Mouse (Mus musculus) right cerebral cortex, postnatal 36 days (tissue): ENCODE measurements around the gene Sik1.
A peak's percentile ranks its signal among the peaks of the same experiment; 100 is the strongest.
"Not testable (repeated sequence)": the region's sequence is repeated elsewhere in the genome, so short reads cannot be mapped to it uniquely, and the experiment has no call there.

Source experiments
- DNase-seq, 2 experiments: peaks; one replicate each; pipeline ENCODE4 v3.0.0; 2022; ENCODE audit warnings: low spot score in 2 of 2, mixed read lengths in 1 of 2

Gene Sik1

DNA sequence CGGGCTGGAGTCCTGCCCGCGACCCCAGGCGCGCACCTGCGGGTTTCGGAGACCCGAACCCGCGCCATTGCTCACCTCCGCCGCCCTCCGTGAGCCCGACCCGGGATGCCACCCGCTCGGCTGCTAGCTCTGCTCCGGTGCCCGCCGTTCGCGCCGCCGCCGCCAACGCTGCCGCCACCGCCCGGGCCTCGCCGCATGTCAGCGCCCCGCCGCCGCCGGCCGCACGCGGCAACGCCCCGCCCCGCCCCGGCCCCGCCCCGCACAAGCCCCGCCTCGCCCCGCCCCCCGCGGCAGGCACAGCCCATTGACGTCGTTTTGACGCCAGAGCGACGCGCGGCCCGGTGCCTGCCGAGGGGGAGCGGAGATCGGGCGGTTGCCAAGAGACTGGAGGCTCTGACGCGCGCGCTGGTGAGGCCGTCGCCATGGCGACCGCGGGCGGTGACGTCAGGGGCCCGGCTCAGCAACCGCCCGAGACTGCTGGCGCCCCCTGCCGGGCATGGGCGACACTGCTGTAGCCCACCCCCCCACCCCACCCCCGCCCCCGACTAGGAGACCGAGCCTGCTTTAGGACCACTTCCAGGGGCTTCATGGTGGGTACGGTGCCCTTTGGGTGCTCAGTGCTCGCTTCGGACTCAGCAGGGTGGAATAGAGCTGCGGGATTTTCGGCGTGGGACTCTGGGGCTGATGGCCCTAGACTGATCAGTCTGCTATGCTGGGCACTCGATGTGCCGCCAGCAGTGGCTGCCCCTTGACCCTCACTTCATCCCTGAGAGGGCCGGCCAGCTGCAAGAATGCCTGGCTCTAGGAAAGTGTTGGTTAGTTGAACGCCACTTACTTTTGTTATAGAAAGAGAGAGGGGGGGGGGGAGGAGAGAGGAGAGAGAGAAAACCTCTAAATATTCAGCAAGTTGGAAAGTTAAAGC, at the start of gene Sik1:
TSS of gene Sik1 (minus strand) at position 208 of the 922 bp plus-strand sequence.
- DNase-seq, result peak; percentile 96 to 98

DNA sequence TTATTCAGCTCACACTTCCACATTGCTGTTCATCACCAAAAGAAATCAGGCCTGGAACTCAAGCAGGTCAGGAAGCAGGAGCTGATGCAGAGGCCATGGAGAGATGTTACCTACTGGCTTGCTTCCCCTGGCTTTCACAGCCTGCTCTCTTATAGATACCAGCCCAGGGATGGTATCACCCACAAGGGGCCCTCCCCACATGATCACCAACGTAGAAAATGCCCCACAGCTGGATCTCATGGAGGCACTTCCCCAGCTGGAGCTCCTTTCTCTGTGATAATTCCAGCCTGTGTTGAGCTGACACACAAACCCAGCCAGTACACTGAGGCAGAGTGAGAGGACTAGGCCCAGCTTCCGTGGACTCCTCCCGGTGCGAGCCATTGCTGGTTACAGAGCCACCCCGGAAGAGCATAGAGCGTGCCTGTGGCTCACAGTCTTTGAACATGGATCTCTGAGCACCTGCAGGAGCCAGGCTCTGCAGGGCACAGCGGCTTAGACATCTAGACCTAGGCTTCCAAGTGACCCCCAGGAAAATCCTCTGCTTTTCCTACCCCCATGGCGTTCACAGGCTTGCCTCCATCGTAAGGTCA, 49.7 kb upstream of the Sik1 start:
- no peak for DNase-seq

DNA sequence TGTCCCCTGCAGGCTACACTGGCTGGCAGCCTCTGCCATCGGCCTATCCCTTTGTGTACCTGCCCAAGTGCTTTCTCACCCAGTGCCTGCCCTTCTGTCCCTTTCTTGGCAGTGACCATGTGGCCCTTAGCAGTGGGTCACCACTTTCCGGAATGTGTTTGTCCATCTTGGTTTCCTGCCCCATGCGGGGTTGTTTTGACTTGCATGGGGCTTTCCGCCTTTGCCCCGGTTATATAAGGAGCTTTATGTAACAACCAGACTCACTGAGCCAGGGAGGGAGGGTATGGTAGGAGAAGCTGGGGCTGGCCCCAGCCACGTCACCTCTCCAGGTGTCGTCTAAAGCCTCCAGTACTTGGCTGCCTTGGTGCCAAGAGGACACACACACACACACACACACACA, 48.4 kb upstream of the Sik1 start:
- no peak for DNase-seq

DNA sequence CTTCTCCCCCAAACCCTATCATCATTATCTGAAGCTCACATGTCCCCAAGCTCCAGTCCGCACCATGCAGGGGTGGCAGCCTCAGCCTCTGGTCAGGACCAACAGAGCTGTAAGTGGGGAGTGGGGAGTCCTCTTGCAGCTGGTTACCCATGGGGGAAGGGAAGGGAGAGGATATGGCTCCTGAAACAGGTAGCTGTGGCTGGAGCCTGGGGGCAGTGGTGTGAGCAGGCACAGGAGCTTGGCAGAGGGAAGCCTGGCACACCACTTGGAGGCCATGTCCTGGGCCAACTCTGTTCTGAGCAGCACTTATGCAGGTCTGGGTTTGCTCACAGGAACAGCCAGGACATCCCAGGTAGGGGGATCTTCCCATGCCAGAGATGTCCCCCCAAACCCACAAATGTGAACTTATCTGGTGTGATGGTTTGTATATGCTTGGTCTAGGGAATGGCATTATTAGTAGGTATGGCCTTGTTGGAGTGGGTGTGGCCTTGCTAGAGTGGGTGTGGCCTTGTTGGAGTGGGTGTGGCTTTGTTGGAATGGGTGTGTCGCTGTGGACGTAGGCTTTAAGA, 47.1 kb upstream of the Sik1 start:
- DNase-seq, result no peak

DNA sequence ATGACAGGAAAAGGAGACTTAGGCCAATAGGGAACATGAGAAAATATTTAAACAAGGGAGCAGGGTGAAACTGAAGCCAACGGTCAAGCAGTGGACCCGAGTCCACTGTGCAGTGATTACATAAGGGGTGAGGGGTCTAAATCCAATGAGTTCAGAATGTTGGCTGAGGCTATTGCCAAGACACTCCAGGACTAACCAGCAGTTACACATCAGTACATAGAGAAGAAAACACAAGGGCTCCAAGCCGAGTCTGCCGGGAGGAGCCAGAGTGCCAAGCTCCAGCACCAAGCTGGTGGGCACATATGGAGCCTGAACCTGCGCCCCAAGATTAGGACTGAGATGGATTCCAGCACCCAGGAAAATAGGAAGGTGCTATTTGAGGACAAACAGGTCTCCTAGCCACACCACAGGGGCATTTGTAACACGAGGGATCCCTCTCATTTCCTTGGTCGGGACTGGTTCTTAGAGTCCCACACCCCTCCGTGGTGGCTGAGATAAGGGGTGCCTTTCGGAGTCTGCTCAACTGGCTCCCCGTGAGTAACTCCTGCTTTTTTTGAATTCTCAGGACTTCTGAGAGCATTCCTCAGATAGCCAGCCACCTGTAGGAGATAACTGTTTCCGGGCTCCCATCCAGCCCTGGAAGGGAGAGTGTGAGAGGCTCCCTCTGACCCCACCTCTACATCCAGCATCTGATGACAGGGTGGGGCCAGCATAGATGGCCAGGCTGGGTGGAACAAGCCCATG, 46.0 kb upstream of the Sik1 start:
- DNase-seq, result no peak

DNA sequence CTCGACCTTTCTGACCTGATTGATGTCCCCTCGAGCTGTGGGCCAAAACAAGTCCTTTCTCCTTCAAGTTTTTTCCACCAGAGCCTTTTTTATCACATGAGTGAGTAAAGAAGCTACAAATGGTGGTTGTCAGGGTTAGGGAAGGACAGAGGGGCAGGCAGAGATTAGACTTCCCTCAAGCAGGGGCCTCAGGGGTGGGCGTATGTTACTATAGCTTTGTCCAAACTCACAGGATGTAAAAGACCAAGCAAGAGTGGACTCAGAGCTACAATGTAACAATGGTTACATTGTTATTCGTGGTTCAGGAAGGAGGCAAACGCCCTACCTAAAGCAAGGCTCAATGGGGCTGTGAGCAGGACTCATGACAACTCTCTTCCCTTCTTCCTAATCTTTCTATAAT, 43.3 kb upstream of the Sik1 start:
- no peak for DNase-seq

DNA sequence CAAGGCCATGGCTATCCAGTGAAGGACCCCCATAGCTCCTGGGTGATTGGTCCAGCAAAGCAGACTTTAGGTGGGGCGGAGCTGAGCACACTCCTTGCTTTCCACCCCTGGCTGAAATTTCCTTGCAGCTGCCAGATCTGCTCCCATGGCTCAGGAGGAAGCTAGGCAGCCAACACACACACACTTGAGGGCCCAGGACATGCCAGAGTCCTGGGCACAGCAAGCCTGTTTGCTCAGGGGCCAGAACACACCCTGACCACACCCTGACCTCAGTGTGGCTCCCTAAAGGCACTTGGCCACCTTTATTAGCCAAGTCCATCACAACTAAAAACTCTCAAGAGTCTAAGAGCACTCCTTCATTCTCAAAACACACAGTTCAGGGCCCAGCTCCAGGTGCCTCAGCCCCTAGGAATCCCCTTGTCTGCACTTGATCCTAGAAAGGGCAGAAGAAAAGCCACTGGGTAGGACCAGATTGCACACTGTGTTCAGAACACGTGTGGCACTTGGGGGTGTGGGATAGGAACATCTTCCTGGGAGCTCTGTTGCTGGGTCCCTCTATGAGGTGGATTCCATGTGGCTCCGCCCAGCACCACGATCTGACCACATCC, 41.7 kb upstream of the Sik1 start:
- DNase-seq, result no peak

DNA sequence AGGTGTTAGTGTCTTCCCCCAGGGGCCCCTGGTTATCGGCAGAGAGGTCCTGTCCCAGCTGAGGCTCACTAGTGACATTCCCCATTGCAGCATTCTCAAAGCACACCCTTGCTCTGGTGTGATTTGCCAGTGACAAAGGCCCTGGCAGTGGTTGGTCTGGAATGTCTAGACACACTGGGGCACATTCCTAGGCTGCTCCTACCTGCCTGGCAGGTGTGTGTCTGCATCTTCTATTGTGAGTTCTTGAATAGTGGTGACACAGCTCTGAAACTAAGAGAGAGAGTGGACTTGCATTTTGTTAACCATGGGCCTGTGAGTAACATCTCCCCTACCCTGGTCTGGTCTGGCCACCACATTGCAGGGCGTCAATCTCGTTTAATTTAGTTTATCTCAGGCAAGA, 41.1 kb upstream of the Sik1 start:
- no peak for DNase-seq

DNA sequence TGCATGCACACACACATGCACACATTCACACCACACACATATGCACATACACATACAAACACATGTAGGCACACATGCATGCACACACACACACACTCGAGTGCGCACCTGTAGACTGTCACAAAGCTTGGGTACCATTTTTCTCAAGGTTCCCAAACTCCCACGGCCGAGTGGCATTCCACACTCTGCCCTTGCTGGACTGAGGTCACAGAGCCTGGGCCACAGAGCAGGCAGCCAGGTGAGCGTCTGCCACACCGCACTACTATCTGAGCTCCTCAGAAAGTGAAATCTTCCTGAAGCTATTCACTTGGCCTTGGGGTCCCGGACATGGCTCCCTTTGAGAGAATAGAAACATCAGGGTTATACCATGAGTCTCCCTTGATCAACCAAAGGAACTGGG, 40.7 kb upstream of the Sik1 start:
- no peak for DNase-seq

DNA sequence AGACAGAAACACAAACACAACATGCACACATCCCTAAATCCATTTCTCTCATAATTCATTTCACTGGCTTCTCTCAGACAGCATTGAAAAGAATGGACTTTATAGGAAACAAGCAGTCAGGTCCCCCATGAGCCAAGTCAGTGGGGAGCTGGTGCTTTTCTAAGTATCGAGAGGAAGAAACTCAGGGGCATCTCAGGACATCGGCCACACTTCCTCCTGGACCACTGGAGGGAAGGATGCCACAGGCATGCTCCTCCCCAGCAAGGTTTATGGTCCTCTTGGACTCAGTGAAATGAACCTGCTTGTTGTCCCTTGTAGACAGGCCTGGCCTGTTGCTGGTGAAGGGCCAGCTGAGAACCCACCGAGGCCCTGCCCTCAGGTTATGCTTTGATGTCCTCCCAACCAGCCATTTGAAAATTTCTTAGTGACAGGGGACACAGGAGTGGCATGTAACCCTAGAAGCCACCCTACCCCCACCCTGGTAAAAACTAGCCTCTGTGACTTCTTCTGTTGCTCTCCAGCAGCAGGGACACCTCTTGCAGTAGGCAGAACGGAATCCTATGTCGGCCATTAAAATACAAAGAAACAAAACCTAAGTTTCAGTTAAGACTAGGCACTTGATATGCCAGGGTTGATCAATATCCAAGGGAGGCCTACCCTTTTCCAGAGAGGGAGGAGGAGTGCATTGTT, 37.9 kb upstream of the Sik1 start:
- DNase-seq, result no peak

DNA sequence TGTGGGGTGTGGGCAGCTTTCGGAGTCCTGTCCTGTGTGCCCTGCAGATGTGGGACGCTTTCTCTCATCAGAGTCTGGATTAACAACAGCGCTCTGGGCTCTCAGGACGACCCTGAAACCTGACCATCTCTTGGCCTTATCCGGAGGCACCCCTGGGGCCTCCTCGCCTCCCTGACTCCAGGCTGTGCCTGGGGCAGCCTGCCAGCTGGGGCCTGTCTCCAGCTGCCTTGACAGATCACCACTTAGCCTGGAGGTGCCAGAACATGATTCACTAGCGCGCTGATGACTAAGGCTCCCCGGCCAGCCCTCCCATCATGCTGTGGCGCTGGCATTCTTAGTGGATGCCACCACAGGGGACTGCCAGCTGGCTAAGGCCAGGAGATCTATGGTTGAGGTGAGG, 37.1 kb upstream of the Sik1 start:
- peak; percentile 50 to 68 for DNase-seq

DNA sequence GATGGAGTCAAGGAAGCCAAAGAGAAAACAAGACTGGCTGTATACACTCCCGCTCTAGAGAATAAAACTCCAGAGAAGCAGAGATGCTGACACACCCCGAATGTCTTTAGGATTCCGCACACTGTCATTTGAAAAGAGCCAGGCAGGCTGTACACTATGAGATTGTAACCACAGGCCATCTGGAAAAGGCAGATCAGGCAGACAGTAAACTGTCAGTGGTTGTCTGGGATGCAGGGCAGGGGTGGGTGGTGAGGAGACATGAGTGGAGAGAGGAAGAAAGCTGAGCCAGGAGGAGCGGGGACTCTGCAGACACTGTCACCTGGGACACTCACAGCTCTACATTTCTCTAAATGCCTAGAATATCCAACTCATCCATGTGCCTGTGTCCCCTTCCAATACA, 36.3 kb upstream of the Sik1 start:
- no peak for DNase-seq

DNA sequence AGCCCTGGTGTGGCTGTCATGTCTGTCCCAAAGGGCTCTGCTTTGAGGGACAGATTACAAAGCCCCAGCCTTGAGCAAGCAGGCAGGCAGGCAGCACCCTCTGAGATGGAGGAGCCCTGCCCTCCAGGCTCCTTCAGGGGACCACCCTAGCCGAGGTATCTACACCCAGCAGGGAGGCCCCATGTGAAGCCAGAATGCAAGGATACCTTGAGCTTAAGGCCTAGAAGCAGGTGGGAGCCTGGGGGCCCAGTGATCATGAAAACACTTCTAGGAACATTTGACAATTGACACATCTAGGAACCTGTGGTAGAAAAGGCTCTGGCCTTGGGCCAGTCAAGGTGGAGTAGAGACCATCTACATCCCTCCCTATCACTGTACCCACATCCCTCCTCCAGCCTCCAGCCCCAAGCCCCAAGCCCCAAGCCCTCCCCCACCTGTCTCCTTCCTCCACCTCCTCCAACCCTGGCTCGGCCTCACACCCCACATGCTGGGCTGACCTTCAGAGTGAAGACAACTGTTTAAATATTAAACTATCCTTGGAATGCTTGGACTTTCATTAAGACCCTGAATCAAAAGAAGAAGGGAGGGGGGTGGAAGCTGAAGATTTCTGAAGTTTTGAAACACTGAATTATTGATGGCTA, 34.8 kb upstream of the Sik1 start:
- no peak for DNase-seq

DNA sequence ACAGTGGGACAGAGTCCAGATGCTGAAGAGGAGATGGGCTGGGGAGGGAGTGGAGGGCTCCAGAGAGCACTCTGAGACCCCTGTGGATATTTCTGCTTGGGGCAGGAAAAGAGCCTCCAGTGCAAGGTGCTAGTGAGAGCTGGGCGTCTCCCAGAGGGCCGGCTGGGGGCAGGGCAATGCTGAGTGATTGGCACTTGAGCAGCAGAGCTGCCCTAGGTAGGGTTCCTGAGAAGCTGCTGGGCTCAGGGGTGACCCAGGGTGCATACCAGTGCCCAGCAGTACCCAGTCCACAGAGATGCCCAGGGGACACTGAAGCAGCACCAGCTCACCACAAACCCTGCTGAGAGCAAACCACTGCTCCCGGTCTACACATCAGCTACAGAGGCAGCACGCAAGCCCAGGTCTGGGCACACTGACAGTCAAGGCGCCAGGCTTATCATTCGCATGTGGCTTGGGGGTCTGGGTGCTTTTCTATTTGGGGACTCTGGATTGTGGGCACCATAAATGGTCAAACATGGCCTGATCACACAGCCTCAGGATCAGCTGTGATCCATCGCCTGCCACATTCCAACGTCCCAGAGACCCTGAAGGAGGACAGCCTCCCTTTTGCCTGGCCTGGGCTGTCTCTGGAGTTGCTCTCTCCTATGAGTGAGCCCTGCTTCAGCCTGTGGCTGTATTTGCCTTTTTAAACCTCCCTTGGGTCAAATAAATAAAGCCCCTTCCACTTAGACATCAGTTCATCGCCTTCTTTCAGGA, 34.0 kb upstream of the Sik1 start:
- DNase-seq, result no peak

DNA sequence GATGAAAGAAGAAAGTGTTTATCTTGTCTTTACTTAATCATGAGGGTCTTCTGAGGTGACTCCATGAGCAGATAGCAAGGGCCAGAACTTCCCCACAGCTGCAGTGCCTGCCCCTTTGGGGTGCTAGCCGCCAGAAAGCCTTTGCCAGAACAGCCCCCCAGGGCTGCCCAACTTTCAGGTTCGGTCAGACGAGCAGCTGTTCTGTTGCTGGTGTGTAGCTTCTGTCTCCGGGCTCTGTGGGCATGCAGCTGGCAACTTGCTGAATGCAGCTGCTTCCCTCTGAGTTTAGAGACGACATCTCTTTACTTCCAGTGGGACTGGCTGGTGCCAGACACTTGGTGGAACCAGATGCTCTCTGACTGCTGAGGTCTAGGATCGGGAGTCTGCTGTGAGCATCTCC, 32.9 kb upstream of the Sik1 start:
- no peak for DNase-seq

DNA sequence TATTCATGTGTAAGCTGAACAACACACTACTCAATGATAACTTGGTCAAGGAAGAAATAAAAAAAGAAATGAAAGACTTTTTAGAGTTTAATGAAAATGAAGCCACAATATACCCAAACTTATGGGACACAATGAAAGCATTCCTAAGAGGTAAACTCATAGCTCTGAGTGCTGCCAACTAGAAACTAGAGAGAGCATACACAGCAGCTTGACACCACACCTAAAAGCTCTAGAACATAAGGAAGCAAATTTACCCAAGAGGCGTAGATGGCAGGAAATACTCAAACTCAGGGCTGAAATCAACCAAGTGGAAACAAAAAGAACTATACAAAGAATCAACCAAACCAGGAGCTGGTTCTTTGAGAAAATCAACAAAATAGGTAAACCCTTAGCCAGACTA, 29.1 kb upstream of the Sik1 start:
- not testable (repeated sequence) for DNase-seq

DNA sequence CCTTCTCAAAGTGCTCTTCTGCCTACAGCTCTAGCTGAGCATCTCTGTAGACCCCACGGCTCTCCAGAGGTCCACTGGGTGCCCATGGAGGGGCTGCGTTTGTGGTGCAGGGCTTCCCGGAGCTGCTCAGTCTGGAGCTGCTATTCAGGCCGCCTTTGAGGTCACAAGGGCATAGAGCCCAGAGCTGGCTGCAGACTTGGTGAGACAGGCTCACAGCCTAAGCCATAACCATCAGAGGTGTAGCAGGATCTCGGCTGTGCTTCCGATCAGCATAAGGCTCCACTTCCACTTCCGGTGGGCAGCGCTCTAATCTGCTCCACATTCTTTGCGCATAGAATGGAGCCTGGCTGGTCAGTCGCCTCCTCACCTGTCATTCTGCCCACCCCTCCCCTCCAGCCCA, 23.8 kb upstream of the Sik1 start:
- DNase-seq, result no peak

DNA sequence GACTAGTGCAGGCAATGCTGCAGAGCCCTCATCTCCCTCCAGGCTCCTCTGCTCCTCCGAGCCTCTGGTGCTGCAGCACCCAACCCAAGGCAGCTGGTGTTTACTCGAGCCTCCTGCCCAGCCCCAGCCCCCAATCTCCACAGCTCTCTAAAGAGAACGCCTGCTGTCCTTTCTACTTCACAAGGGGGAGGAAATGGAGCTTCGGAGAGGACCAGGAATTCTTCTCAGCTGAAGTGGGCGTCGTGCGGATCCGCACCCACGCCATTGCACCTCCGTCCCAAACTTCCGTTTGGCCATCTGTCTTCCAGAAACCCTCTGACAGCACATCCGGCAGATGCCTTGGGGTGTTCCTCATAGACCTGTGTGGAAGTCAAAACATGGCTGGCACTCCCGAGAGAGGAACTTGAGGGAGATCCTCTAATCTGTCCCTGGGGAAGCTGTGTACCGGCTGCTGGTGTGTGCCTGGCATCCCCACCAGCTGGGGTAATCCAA, 22.1 kb upstream of the Sik1 start:
- DNase-seq, result peak; percentile 76 to 86

DNA sequence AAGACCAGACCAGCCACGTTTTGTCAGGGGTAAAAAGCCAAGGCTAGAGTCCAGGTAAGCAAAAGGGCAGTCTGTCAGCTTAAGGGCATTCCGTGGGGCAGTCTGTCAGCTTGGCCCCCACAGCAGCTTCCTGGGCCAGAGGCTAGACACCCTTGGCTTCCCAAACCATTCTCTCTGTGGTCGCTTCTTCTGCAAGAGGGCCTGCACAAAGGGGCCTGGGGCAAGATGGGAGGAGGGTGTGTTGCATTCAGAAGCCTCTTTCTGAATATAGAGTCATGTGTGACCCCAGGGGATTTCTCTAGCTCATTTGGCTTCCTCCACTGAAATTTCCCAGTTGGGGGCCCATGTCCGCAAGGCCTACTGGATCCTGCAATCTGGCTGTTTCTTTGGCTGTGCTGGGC, 21.6 kb upstream of the Sik1 start:
- no peak for DNase-seq

DNA sequence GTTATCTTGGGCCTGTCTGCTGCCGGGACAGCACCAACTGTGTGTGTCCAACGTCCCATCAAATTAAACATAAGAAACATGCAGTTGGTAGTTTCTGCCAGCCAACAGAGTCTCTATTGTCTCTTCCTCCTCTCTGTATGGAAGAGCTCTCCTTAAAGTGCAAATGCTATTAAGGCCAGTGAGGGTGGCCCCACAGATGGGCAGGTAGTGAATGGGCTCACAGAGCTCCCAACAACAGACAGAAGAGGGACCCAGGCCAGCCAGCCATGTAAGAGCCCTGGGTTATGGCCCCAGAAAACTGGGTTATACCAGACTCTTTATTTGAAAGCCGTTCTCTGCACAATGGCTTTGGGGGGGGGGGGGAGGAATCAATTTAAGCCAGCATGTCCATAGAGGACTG, 21.2 kb upstream of the Sik1 start:
- DNase-seq, result no peak
